Mouse (Mus musculus) kidney, adult 2 months (tissue): ENCODE data around the gene Rpia.

Experiments used
- CTCF ChIP-seq: fragments of 200-500 bp; conservative IDR thresholded peaks from 2 replicates; pipeline ENCODE4 v1.5.1; 2011; ENCODE audit warnings: low read depth, mild to moderate bottlenecking, control low read depth, low read length, moderate library complexity, mixed read lengths; ENCODE audit not compliant: insufficient read depth, insufficient read length
- POLR2A ChIP-seq: fragments of 200-500 bp; IDR thresholded peaks from one replicate; pipeline ENCODE4 v1.6.1; 2011; ENCODE audit warnings: low read depth, low read length, control low read depth

- TF ChIP-seq POLR2A (no peak), CTCF (no peak)
Observed at GRCm38 (mm10) chr6:70754833-70755232, 37.2 kb downstream of the Rpia start.
